Mouse (Mus musculus) forebrain, embryonic 16.5 days (tissue): ENCODE measurements at regions not wholly inside any gene's neighbourhood (a gene's known extent, or its start where the extent isn't known, plus 50 kb on each side); places are given as distances from the start of the nearest gene placed in this dataset.
A peak's percentile ranks its signal among the peaks of the same experiment; 100 is the strongest.

ENCODE experiments used
- ATAC-seq: fragments of 200-750 bp; cut with Nextera tagmentation; 2 replicates; pipeline ENCODE4 v1.8.0; 2017; ENCODE audit warnings: mild to moderate bottlenecking, moderate library complexity
- H3K27ac ChIP-seq: fragments of 300-500 bp; sonication (generic); 2 replicates; pipeline ENCODE4 v1.5.1; 2014; ENCODE audit warnings: low read length, control low read depth
- H3K27me3 ChIP-seq: fragments of 300-500 bp; sonication (generic); replicated peaks from 2 replicates; pipeline ENCODE4 v1.6.1; 2014; ENCODE audit warnings: low read length; ENCODE audit not compliant: control insufficient read depth, insufficient read depth
- H3K36me3 ChIP-seq: fragments of 300-500 bp; sonication (generic); 2 replicates; pipeline ENCODE4 v1.6.1; 2014; ENCODE audit not compliant: control insufficient read depth, insufficient read depth
- H3K4me1 ChIP-seq: fragments of 300-500 bp; sonication (generic); replicated peaks from 2 replicates; pipeline ENCODE4 v1.6.1; 2014; ENCODE audit warnings: low read length; ENCODE audit not compliant: control insufficient read depth, insufficient read depth
- H3K4me2 ChIP-seq: fragments of 300-500 bp; sonication (generic); 2 replicates; pipeline ENCODE4 v1.6.1; 2014; ENCODE audit warnings: mild to moderate bottlenecking, low read length, control low read depth
- H3K4me3 ChIP-seq: fragments of 300-500 bp; sonication (generic); replicated peaks from 2 replicates; pipeline ENCODE4 v1.5.1; 2014; ENCODE audit warnings: mild to moderate bottlenecking, low read length, control low read depth
- H3K9ac ChIP-seq: fragments of 300-500 bp; sonication (generic); replicated peaks from 2 replicates; pipeline ENCODE4 v1.6.1; 2014; ENCODE audit warnings: low read depth, low read length, control low read depth
- H3K9me3 ChIP-seq: fragments of 300-500 bp; sonication (generic); 2 replicates; pipeline ENCODE4 v1.6.1; 2016; ENCODE audit warnings: low read length; ENCODE audit not compliant: control insufficient read depth
- WGBS: fragments of 180-500 bp; shearing (Covaris S2); extraction: QIAGEN DNeasy Blood & Tissue Kit; methylation state at CpG from one replicate; pipeline ENCODE4 v1.1.7; 2014; 5-methylcytosine and 5-hydroxymethylcytosine counted together

DNA sequence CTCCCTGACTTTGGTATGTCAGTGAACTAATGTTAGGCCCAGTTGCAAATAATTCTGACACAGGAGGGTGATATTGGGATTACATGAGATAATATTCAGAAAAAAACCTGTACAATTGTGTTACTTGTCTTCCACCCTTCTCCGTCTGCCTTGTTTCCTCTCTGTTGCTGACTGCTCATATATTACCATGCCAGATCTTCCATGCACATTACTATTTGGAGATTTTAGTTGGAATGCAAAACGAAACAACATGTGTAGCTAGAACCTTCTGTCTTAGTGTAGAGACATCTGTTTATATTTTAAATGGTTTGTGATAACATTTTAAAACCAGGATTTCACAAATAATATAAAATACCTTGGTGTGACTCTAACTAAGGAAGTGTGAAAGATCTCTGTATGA, 188.1 kb upstream of the Hey2 start:
- no peak for ATAC-seq
- no peaks in the 10 kb centered on the region for H3K27me3 ChIP-seq
- WGBS: 67% methylated on average over 2 of the region's 2 CpGs
- no peak overlapping the region for H3K27ac ChIP-seq
- no peak overlapping the region for H3K4me3 ChIP-seq
- no peak overlapping the region for H3K9ac ChIP-seq
- H3K36me3 ChIP-seq: no peaks in the 10 kb centered on the region
- H3K4me2 ChIP-seq: no peak overlapping the region
- no peaks in the 10 kb centered on the region for H3K9me3 ChIP-seq
- no peaks in the 10 kb centered on the region for H3K4me1 ChIP-seq

GRCm38 (mm10) chr10:31026440-31026839, 183.8 kb upstream of the Hey2 start:
- Histone ChIP-seq H3K27ac (no peak overlapping the region), H3K4me3 (no peak overlapping the region), H3K9me3 (no peaks in the 10 kb centered on the region), H3K36me3 (no peaks in the 10 kb centered on the region), H3K4me1 (no peaks in the 10 kb centered on the region), H3K4me2 (no peak overlapping the region), H3K27me3 (no peaks in the 10 kb centered on the region), H3K9ac (no peak overlapping the region)
- ATAC-seq: peak; percentile 73
- WGBS: 28% methylated on average over 1 of the region's 1 CpGs

DNA sequence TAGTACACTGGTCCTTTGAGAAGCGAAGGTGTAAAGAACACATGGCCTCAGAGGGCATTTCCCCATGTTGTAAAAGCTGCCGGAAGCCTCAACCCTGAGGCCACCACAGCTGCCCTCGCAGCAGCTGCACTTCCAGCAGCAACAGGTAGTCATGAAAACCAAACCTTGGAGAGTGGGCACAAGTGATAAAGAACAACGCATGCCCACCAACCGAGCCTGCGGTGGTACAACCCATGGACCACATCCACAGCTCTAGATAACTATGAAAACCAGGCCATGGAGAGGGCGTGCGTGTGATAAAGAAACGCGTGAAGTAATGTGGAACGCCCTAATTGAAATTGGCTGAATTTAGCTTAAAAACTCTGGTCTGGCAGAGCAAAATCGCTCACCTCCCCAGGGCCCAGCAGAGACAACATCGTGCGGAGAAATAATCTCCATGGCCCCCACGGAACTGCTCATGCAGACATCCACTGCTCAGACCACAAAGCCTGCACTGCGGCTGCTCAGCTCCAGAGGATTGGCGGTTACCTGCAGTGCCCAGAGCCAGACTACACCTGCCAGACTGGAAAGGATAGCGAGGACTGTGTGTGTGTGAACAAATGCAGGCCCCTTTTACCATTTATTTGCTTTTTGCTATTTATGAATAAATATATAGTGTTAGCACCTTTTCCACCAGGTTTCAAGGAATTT, 170.2 kb upstream of the Hey2 start:
- no peak overlapping the region for H3K27ac ChIP-seq
- H3K4me3 ChIP-seq: no peak overlapping the region
- H3K36me3 ChIP-seq: no peaks in the 10 kb centered on the region
- WGBS: 86% methylated on average over 18 of the region's 18 CpGs
- H3K27me3 ChIP-seq: no peaks in the 10 kb centered on the region
- H3K4me2 ChIP-seq: no peak overlapping the region
- no peaks in the 10 kb centered on the region for H3K4me1 ChIP-seq
- H3K9ac ChIP-seq: no peak overlapping the region
- no peaks in the 10 kb centered on the region for H3K9me3 ChIP-seq
- ATAC-seq: no peak

GRCm38 (mm10) chr10:31009955-31010254, 167.3 kb upstream of the Hey2 start:
- no peaks in the 10 kb centered on the region for H3K36me3 ChIP-seq
- H3K4me2 ChIP-seq: no peak overlapping the region
- no peak for ATAC-seq
- H3K27me3 ChIP-seq: no peaks in the 10 kb centered on the region
- no peak overlapping the region for H3K4me3 ChIP-seq
- H3K9me3 ChIP-seq: no peaks in the 10 kb centered on the region
- no peaks in the 10 kb centered on the region for H3K4me1 ChIP-seq
- H3K27ac ChIP-seq: no peak overlapping the region
- H3K9ac ChIP-seq: no peak overlapping the region
- WGBS: 82% methylated on average over 1 of the region's 1 CpGs

- Histone ChIP-seq H3K27ac (no peak overlapping the region), H3K4me3 (no peak overlapping the region), H3K9ac (no peak overlapping the region), H3K27me3 (no peaks in the 10 kb centered on the region), H3K9me3 (no peaks in the 10 kb centered on the region), H3K4me1 (no peaks in the 10 kb centered on the region), H3K36me3 (no peaks in the 10 kb centered on the region), H3K4me2 (no peak overlapping the region)
- ATAC-seq: no peak
- 88% methylated on average over 5 of the region's 5 CpGs for WGBS
These were observed 166.7 kb upstream of the Hey2 start for GRCm38 (mm10) chr10:31009128-31009954.

GRCm38 (mm10) chr10:30998163-30998944, 155.8 kb upstream of the Hey2 start:
- Histone ChIP-seq H3K27ac (no peak overlapping the region), H3K27me3 (no peaks in the 10 kb centered on the region)
- ATAC-seq: no peak

DNA sequence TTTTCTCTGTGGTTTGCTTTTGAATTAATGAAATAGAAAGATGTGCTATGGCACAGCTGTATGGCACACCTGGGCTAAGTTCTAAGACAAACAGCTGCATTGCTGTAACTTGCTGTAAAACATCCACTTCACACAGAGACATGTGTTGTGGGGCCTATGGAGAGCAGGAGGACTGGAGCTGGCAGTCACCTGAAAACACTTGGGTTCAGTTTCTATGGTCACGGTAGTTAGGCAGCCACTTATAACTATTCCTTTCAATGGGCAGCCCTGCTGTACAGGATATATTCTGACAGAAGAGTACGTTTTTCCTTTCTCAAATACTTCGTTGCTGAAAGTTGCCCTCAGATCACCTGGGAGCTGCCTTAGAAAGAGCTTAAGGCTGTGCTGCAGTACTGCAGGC, 149.6 kb upstream of the Hey2 start:
- 86% methylated on average over 3 of the region's 3 CpGs for WGBS
- Histone ChIP-seq H3K4me2 (no peak overlapping the region), H3K4me3 (no peak overlapping the region), H3K27ac (no peak overlapping the region), H3K9ac (no peak overlapping the region), H3K4me1 (no peaks in the 10 kb centered on the region), H3K36me3 (no peaks in the 10 kb centered on the region), H3K9me3 (no peaks in the 10 kb centered on the region), H3K27me3 (no peaks in the 10 kb centered on the region)
- ATAC-seq: no peak

More at GRCm38 (mm10) chr10:30998163-30998944, 155.8 kb upstream of the Hey2 start:
- H3K36me3 ChIP-seq: no peaks in the 10 kb centered on the region
- H3K9me3 ChIP-seq: no peaks in the 10 kb centered on the region
- H3K4me3 ChIP-seq: no peak overlapping the region
- H3K9ac ChIP-seq: no peak overlapping the region
- H3K4me1 ChIP-seq: no peaks in the 10 kb centered on the region
- H3K4me2 ChIP-seq: no peak overlapping the region
- WGBS: 77% methylated on average over 12 of the region's 12 CpGs

- Histone ChIP-seq H3K4me1 (peaks cover 12% of the 10 kb centered on the region), H3K4me2 (peak overlapping the region; percentile 48), H3K9ac (no peak overlapping the region), H3K4me3 (peak overlapping the region; percentile 23), H3K27ac (no peak overlapping the region), H3K9me3 (no peaks in the 10 kb centered on the region), H3K36me3 (no peaks in the 10 kb centered on the region), H3K27me3 (no peaks in the 10 kb centered on the region)
- WGBS: under 1% methylated on average over 8 of the region's 8 CpGs
- peak; percentile 92 for ATAC-seq
These were observed 137.8 kb upstream of the Hey2 start for GRCm38 (mm10) chr10:30980279-30980968.

DNA sequence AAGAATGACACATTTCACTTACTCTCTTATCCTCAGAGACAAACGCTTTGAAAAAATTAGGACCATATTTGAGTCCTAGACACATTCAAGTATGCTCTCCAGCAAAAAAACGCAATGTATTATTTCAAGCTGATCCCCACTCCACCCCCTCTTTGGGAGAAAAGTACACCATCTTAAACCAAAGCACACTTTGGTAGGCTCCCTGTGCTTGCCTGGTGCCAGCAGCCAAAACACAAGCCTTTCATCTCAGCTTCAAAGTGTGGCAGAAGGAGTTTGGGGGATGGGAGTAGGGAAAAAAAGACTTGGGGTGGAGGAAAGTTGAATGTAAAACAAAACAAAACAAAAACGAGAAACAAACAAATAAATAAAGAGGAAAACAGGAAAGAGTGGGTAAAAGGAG, 137.2 kb upstream of the Hey2 start:
- H3K9ac ChIP-seq: no peak overlapping the region
- peak overlapping the region; percentile 48 for H3K4me2 ChIP-seq
- H3K4me3 ChIP-seq: peak overlapping the region; percentile 23; the same call in 1 of the 2 replicates
- H3K9me3 ChIP-seq: no peaks in the 10 kb centered on the region
- WGBS: 4% methylated on average over 3 of the region's 3 CpGs
- no peaks in the 10 kb centered on the region for H3K27me3 ChIP-seq
- peak; percentile 83 for ATAC-seq
- H3K4me1 ChIP-seq: peaks cover 12% of the 10 kb centered on the region
- H3K27ac ChIP-seq: no peak overlapping the region
- H3K36me3 ChIP-seq: no peaks in the 10 kb centered on the region
